Mouse (Mus musculus): ENCODE results near the gene Psrc1. TPM values are rescaled to one million over a fixed set of nuclear protein-coding genes. Genes with fewer than 3 reads are reported as not detected.

Gene Psrc1
- polyA plus RNA-seq, 1 experiment: 11.7 TPM

DNA sequence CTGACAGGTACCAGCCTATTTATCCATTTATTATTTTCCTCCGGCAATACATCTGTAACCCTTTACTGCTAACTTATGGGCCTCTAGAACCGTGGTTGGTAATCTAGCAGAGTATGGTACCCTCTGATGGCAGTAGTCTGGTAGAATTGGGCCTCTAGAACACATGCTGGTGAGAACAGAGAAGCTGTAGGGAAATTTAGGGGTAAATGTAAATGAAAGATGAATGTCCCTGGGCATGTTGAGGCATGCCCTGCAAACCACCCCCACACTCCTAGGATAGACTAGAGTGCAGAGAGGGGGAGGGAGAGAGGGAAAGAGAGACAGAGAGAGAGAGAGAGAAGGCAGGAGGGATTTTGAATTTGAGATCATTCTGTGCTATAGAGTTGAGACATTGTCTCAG lies 786 bp downstream of the Psrc1 start:
- no peak for DNase-seq (ENCODE audit: extremely low spot score in 1 of 2, low spot score in 1 of 2)

DNA sequence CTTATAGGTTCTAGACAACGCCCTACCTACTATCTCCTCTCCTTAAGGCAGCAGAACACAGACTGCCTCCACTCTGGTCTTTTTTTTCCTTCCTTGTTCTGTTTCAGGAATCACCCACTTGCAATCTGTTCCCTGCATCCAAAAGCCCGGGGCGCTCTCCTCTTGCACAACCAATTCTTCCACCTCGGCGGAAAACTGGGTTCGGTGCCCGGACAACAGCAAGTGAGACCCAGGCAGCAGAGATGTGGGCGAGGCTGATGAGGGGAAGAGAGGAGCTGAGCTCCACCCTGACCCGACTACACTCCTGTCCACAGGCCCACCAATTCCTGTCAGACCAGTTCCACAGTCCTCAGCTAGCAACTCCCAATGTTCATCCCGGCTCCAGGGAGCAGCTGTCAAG lies 2.5 kb downstream of the Psrc1 start:
- DNase-seq (ENCODE audit: extremely low spot score in 1 of 2, low spot score in 1 of 2): peak; percentile 71 to 86

DNA sequence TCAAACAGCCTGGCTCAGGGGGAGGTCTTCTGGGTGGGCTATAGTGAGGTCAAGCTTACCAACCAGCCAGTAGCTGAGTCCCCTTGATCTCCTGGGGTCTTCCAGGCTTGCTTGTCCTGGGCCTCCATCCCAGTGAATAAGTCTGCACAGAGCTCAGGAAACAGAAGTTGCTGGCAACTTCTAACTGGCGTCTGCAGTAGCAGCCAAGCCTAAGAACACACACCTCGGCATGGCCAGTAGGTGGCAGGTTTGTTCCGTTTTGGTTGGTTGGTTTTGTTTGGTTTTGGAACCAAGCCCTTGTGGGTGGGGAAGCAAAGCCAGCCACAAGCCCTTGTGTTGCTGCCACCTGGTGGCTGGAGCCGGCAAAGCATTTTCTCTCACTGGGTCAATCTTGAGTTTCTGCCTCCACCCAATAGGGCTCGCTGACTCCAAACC lies 5.5 kb downstream of the Psrc1 start:
- DNase-seq (ENCODE audit: extremely low spot score in 1 of 2, low spot score in 1 of 2): peak; percentile 92 to 99

DNA sequence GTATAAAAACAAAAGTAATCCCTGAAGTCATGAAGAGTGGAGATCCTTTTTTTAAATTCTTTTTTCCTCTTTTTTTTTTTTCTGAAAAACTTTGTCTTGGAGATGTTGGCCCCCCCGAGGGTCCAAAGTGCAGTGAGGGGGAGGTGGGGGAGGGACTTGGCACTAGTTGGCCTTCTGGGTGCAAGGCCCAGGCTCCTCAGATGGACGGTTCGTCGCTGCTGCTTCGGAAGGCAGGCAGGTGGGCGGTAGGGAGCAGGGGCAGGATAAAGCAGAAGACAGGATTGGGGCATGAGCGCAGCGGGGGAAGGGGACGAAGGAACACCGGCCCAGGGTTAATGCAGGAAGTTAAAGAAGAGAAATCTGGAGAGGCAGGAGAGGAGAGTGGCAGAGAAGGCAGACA lies 8.7 kb downstream of the Psrc1 start:
- no peak for DNase-seq (ENCODE audit: extremely low spot score in 1 of 2, low spot score in 1 of 2)

DNA sequence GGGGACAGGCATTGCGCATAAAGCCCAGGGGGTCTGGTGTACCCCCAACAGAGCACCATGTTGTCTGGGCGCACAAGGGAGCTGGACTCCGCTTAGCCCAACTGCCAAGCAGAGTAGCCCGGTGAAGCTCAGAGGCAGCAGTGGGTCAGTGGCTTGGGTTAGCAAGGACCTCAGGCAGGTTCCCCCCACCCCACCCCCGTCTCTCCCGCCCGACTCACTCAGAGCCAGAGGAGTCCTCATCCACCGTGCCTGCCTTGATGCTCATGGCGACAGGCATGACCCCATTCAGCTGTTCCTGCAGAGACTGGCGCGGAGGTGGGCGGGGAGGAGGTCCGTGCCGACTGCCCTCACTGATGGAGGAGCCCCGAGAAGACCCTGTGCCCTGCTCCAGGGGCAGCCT lies 9.2 kb downstream of the Psrc1 start:
- no peak for DNase-seq (ENCODE audit: extremely low spot score in 1 of 2, low spot score in 1 of 2)

DNA sequence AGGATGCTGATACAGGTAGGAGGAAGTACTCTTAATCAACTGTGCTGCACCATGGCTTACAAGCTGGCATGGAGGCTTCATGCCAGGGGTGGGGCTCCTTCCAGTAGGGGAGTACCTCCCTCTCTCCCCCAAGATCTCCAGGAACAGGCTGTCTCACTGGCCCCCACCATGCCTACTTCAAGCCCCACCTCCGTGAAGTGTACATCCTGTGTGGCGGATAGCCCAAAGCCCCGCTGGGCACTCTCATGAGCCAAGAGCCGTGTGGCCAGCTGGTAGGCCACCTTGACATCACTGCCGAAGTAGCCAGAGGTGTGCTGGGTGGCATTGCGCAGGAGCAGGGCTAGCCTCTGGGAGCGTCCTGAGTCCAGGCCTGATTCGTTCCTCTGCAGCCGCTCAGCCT lies 14.6 kb downstream of the Psrc1 start:
- DNase-seq (ENCODE audit: extremely low spot score in 1 of 2, low spot score in 1 of 2): no peak

DNA sequence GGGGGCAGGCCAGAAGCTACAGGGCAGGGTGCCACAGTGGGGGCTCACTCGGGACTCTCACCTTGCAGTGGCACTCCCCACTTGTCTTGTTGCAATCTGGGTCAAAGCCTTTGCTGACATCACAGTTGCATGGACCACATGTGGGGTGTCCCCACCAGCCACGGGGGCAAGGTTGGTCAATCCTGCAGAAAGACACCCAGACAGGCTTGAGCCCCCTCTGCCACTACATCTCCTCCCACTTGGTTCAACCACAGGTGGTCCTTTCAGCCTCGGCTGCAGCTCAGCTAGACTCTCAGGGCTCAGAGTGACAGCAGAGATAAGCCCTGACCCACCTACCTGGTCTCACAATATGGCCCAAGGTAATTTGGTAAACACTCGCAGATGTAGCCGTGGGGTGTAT lies 16.8 kb downstream of the Psrc1 start:
- DNase-seq (ENCODE audit: extremely low spot score in 1 of 2, low spot score in 1 of 2): no peak

DNA sequence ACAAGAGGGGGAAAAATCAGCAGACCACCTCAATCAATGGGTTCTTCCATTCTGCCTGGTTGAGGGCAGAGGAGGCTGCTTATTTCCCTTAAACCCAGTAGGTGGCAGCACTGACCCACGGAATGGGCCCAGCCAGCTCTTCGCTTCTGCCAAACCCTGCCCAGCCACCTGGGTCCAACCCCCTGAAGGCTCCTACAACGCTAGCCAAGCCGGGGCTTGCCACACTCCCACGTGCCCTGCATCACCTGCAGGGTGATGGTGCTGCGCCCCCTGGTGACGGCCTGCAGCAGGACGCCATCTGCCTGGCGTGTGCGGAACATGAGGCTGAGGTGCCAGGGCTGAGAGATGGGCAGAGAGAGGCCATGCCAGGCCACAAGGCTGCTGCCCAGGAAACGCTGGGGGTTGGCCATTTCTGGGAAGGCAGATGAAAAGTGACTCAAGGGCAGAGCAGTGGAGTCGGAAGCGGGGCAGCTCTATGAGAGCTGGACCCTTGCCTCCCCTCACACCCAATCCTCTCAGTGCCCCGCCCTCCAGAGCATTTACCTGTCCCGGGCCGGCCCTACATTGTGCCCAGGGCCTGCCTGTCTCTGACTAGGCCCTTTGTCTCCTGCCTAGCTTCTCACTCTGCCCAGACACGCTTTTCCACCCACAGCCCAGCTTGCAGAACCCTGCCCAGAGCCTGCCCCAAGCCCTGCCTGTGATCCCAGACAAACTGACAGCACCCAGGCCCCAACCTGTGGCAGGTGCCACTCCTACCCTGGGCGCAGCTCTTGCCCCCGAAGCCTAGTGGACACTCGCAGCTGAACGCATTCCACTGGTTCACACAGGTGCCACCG lies 18.3 kb downstream of the Psrc1 start:
- DNase-seq (ENCODE audit: extremely low spot score in 1 of 2, low spot score in 1 of 2): peak; percentile 69 to 88

DNA sequence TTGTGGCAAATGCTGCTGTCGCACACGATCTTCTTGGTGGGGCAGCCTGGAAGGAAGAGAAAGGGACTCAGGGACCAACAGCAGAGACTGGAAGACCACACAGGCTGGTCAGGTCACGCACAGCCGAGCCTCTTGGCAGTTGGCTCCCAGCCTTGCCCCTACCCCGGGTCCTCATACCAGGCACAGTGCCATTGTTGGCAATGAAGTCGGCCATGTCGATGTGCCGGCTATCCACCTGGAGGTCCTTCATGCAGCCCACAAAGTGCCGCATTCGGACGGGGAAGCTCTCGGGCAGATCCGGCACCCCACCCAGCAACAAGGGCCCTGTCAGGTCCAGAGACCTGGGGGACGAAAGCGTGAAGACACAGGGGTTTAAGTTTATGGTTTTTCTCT lies 18.9 kb downstream of the Psrc1 start:
- no peak for DNase-seq (ENCODE audit: extremely low spot score in 1 of 2, low spot score in 1 of 2)

DNA sequence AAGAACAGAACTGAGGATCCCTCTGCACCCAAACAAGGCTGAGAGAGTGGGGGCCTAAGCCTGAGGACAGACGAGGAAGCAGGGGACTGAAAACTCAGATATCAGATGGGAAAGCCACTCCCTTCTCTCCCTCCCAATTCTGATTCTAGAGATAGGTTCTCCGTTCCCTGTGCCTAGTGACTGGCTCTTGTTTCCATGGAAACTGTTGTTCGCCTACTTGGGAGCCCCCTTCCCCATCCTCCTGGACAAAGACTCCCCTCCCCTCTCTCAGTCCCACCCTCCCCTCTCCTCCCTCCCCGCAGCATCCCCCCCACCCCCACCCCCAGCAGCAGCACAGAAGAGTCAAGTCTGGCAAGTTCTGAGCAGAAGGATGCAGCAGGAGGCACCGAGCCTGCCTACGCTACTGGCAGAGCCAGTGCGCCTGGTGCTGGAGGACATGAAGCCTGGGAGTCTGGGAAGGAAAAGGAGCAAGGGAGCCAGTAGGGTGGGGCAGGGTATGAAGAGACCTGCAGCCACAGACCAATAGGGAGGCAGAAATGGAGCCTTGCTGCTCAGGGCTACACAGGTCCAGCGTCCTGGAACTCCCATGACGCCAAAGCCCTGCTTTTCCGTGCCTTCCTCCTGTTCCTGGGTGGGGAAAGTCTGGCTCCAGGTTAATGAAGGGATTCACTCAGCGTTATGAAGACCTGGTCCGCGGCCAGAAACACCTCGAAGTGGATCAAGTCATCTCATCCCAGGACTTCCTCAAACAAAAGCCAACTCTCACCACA lies 22.1 kb downstream of the Psrc1 start:
- DNase-seq (ENCODE audit: extremely low spot score in 1 of 2, low spot score in 1 of 2): peak; percentile 62 to 76

DNA sequence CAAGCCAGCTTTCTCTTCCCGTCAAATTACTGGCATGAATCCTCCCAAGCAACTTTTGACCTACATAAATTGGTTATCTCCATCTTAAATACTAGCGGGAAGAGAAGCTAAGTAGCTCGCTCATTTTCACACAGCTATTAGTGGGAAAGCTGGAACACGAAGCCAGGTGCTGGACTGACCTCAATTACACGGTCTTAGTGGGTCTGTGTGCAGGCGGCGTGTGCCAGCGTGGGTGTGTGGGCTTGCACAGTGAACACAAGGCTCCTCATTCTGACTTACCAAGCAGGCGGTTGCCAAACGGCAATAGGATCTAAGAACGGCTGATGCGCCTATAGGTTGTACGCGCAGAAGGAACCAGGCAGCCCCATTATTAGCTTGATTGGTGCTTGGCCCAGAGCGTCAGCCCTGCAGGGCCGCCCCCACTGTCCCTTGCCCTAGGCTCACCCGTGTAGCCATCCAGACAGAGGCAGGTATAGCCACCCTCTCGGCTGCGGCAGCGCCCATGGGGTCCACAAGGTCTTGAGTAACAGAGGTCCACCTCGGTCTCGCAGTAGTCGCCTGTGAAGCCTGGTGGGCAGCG lies 22.8 kb downstream of the Psrc1 start:
- DNase-seq (ENCODE audit: extremely low spot score in 1 of 2, low spot score in 1 of 2): peak in 1 of 2 experiments; percentile 58

DNA sequence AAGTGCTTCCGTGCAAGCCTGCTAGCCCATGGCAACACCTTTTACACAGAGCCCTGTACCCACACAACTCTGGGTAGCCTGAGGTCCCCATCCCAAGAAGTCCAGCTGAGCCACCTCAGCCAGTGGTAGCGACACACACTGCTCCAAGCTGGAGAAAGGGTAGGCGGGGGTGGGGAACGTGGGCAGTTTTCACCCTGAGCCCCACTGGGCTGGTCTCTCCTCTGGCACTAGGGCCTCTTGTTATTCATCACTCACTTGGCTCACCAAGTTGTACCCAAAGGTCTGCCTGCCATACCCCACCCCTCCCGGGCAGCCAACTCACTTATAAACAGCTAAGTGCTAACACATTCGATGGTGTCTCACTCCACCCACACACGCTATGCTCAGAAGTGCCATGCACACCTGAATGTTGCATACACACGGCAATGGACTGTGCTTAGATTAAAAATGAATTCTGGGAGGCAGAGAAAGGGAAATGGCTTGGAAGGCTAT lies 24.9 kb downstream of the Psrc1 start:
- no peak for DNase-seq (ENCODE audit: extremely low spot score in 1 of 2, low spot score in 1 of 2)

DNA sequence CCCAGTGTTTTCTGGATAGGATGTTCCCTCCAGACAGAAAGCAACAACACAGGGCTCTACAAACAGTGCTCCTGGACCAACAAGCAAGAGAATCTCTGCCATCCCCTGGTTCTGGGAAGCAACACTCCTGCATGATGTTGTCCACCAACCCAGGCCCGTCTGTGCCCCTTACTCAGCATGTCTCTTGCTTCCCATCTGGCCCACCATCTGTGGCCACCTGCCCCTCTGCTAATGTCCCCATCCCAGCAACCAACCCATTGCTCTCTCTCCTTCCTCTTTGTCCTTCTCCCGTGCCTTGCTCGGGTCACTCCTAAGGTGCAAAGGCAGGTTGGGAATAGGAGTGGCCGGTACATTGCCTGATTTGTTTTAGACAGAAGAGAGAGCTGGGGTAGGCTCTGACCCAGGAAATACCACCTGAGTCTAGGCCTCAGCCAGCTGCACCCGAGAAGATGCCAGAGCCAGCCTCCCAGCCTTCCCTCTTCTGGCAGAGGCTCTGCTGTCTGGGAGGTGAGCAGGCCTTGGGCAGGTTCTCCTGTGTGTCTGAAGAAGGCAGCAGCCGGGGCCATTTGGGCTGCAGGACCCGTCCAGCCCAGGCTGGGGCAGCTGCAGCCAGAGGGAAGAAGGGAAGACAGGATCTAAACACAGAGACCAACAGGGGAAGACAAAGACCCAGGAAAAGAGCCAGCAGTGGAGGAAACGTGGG lies 26.2 kb downstream of the Psrc1 start:
- no peak for DNase-seq (ENCODE audit: extremely low spot score in 1 of 2, low spot score in 1 of 2)

DNA sequence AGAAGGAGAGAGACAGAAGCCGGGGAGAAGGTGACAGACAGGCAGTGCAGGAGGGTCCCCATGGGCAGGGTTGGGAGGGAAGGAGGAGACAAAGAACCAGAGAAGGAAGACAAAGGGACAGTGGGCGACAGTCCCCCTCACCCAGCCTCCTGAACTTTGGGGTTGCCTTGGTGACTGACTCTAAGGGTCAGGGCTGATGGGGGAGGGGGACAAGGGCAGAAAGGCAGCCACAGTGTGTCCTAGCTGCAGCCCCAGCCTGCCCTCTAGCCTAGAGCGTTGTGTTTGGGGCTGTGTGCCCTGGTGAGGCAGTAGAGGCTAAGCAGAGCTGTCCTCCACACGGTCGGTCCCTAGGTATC lies 26.7 kb downstream of the Psrc1 start:
- DNase-seq (ENCODE audit: extremely low spot score in 1 of 2, low spot score in 1 of 2): no peak

DNA sequence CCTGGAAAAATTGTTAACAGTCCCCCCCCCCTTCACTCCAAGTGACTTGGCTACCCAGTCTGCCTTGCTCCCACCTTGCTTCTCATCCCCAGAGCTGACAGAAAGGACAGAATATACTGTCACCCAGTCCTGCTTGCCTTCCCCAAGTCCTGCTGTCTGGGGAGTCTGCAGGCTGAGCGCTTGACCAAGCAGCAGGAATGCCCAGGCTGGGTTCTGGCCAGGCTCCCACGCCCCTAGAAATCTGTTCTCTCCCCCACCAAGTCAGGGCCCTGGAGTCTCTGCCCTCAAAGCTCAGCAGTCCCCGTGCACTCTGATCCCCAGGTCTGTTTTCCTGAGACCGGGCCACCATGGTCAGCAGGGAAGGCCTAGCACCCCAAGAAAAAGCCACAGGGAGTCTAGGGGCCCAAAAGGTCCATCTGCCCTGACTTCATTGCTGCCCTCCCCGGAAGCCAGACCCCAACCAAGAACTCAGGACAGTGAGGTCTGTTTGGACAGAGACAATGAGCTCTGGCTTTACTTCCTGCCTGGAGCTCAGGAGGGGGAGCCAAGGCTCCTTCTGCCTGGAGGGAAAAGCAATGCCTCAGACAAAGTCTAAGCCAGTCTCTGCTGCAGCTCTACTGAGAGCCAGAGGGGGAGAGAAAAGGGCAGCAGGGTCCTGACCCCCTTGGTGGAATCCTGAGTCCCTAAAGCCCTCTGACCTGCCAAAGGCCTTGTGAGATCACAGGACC lies 27.6 kb downstream of the Psrc1 start:
- no peak for DNase-seq (ENCODE audit: extremely low spot score in 1 of 2, low spot score in 1 of 2)

DNA sequence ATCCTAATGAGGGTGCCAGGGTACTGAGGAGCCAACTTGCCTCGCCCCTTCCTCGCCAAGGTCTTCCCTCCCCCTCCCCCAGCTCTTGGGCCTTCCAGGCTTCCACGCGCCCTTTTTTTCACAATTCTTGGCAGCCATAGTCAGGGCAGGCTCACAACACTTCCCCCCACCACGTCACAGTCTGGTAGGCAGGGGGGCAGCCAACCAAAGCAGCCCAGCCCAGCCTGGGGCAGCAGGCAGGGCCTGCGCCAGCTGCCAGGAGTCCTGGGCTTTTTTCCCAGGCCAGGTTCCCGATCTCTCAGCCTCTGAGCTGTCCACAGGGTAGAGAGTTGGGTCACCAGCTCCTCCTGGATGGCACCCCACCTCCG lies 28.1 kb downstream of the Psrc1 start:
- DNase-seq (ENCODE audit: extremely low spot score in 1 of 2, low spot score in 1 of 2): peak in 1 of 2 experiments; percentile 68

DNA sequence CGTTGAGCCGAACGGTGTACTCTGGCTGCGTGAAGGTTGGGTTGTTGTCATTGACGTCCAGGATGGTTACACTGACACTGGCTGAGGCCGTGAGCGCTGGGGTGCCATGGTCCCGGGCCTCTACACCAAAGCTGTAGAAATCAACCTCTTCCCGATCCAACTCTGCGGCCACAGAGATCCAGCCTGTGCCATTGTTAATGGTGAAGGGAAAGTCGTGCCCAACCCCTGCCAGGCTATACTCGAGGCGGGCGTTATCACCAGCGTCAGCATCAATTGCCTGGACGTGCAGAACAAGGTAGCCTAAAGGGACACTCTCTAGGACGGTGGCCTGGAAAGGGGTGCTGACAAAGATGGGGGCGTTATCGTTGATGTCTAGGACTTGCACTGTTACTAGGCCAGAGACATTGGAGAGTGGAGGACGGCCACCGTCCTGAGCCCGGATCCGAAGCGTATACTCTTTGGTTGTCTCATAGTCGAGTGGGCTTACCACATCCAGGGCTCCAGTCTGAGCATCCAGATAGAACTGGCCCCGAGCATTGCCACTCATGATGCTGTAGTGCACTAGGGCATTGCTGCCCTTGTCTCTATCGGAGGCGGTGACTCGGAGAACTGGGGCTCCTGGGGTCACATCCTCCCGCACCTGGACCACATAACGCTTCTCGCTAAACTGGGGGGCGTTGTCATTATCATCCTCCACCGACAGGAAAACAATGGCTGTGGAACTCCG lies 30.2 kb downstream of the Psrc1 start:
- DNase-seq (ENCODE audit: extremely low spot score in 1 of 2, low spot score in 1 of 2): no peak

DNA sequence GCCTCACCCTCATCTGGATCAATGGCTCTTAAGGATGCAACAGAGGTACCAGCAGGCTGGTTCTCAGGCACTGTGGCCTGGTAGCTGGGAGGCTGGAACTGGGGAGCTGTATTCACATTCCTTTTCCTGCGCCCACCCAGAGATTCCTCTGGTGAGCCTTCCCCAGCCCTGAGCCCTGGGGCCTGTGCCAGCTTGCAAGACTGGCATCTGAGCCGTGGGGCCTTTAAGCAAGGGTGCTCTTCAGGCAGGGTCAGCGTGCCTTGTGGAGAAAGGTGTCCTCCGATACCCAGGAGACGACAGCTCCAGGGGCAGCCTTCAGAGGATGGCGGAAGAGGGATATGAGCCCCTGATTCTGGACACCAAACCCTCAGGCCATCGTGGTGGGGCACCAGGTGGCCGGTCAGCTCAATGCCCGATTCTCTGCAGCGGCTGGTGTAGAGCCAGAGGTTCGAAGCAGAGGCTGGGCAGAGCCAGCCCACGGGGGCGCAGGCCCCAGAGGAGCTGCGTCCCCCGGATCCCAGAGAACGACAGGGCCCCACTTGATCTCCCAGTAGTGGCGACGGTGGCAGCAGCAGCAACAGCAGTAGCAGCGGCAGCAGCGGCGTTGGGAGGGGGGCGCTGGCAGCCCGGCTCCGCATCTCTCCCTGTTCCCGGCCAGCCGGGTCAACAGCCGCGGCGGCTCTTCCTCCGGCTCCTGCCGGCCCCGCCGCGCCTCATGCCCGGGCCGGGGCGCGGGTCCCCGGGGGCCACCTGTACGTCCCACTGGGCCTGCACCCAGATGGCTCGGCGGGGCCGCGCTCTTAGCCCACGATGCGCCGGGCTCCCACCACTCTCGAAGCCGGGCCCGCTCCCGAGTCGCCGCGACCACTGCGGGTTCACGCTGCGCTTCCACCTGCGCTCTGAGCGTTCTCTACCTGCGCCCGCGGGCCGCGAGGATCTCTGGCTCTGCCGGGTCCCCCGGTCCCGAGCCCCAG lies 31.5 kb downstream of the Psrc1 start, which contains the start of gene Celsr2:
Gene Celsr2 (minus strand): TSS at position 696 of the 974 bp plus-strand sequence.
- DNase-seq (ENCODE audit: extremely low spot score in 1 of 2, low spot score in 1 of 2): no peak
